Mouse (Mus musculus) spleen, adult 2 months (tissue): ENCODE data around the gene Cradd.

Source experiments
- CTCF ChIP-seq: fragments of 200-500 bp; IDR thresholded peaks from 2 replicates; pipeline ENCODE4 v1.5.1; 2011; ENCODE audit warnings: mild to moderate bottlenecking, inconsistent platforms; ENCODE audit not compliant: insufficient read depth, insufficient read length, insufficient replicate concordance; ENCODE audit errors: extremely low read depth
- POLR2A ChIP-seq: fragments of 200-500 bp; IDR thresholded peaks from 2 replicates; pipeline ENCODE4 v1.6.1; 2011; ENCODE audit warnings: low read depth, low read length, inconsistent platforms

DNA sequence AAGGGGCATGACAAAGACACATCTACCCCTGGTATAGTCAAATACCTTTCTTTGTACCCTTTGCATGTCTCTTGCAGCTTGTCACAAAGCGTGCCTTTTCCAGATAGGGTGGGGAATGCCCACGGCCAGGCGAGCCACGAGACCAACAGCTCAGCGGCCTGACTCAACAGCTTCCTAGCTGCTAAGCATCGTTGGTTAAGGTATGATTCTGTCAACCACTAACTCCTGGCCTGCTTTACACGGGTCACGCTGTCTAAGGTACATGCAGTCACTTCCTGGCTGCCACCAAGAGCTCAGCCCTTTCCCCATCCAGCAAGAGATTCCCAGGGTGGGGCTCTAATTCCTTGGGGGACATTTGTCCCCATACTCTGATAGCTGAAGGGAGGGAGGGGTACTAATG, 110.6 kb downstream of the Cradd start:
- TF ChIP-seq POLR2A (no peak), CTCF (no peak)
